Mouse (Mus musculus) spleen, adult 2 months (tissue): ENCODE measurements at regions not wholly inside any gene's neighbourhood (a gene's known extent, or its start where the extent isn't known, plus 50 kb on each side); places are given as distances from the start of the nearest gene placed in this dataset.

Experiments
- CTCF ChIP-seq: fragments of 200-500 bp; IDR thresholded peaks from 2 replicates; pipeline ENCODE4 v1.5.1; 2011; ENCODE audit warnings: mild to moderate bottlenecking, inconsistent platforms; ENCODE audit not compliant: insufficient read depth, insufficient read length, insufficient replicate concordance; ENCODE audit errors: extremely low read depth
- POLR2A ChIP-seq: fragments of 200-500 bp; IDR thresholded peaks from 2 replicates; pipeline ENCODE4 v1.6.1; 2011; ENCODE audit warnings: low read depth, low read length, inconsistent platforms

DNA sequence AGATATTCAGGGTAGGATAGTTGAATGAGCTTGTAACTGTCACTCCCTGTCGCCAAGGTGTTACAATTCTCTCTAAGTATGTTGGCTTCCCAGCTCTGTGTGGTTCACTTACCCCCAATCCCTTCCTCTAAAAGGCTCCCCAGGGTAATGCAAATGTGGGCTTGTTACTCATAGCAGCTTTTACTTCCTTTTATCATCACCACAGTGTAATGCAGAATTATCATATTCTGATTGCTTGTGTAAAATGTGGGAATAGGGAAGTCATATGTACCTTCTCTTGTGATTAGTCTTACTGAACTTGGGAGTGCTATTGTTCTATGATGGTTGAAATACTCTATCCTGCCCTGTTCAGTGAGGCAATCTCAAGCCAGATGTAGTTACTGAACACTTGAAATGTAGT is 66.0 kb upstream of the Tnfsf4 start:
- TF ChIP-seq POLR2A (no peak), CTCF (no peak)
